Mouse (Mus musculus): ENCODE data around the gene Grip1. TPM values are rescaled to one million over a fixed set of nuclear protein-coding genes. Genes with fewer than 3 reads are reported as not detected.

Gene Grip1
- polyA plus RNA-seq, 1 experiment from 2014 or later = 2.2 TPM

GRCm38 (mm10) chr10:119458991-119459390 is 5.4 kb downstream of the Grip1 start:
- DNase-seq (ENCODE audit: low read depth, low spot score) (no peak), ATAC-seq (no peak)
- ChIA-PET POLR2A (no interaction called here), CTCF (no interaction called here)
- in situ Hi-C loops (cut with MboI; ENCODE audit: low pct_unique_long_range_greater_than_20kb) = no loop called here
- no peaks in the 10 kb centered on the region for H3K27me3 ChIP-seq
- no peak for TF ChIP-seq CTCF (IDR thresholded peaks at IDR 0.05)

- in situ Hi-C loops (cut with MboI; ENCODE audit: low pct_unique_long_range_greater_than_20kb) = no loop called here
- H3K27me3 ChIP-seq = no peaks in the 10 kb centered on the region
- no peak for TF ChIP-seq CTCF (IDR thresholded peaks at IDR 0.05)
- CTCF ChIA-PET = no interaction called here
- ATAC-seq = no peak
- no peak for DNase-seq (ENCODE audit: low read depth, low spot score)
- POLR2A ChIA-PET = no interaction called here
These were observed 9.7 kb downstream of the Grip1 start for GRCm38 (mm10) chr10:119463345-119463744.

GRCm38 (mm10) chr10:119463793-119464192 is 10.2 kb downstream of the Grip1 start:
- in situ Hi-C loops (cut with MboI; ENCODE audit: low pct_unique_long_range_greater_than_20kb) = no loop called here
- H3K27me3 ChIP-seq = no peaks in the 10 kb centered on the region
- ATAC-seq (no peak), DNase-seq (ENCODE audit: low read depth, low spot score) (no peak)
- ChIA-PET POLR2A (no interaction called here), CTCF (no interaction called here)
- no peak for TF ChIP-seq CTCF (IDR thresholded peaks at IDR 0.05)

DNA sequence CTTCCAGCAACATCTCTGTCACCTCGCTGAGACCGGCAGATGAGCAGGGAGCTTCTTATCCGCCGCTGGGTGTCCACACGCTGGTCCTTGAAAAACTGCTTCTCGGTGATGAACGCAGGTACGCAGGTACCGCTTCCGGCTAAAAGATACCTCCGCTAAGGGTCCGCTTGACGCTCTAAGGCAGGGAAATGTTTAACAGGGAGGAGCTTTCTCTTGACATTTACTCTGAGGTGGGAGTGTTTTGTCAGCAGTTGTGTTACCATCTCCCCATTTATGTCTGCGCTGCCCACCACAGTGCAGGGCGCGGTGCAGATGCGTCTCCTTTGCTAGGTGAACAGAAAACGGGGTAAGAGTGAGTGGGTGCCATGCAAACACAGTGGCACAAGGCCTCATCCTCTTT is 14.3 kb downstream of the Grip1 start:
- ChIA-PET CTCF (interaction anchor here (0.6 kb wide), 1 partner anchor 336 kb away, joined by 3 read pairs; no protein-coding TSS in a partner anchor), POLR2A (no interaction called here)
- no peak for TF ChIP-seq CTCF (IDR thresholded peaks at IDR 0.05)
- H3K27me3 ChIP-seq = no peaks in the 10 kb centered on the region
- DNase-seq (ENCODE audit: low read depth, low spot score) = no peak
- in situ Hi-C loops (cut with MboI; ENCODE audit: low pct_unique_long_range_greater_than_20kb) = no loop called here
- no peak for ATAC-seq

- ATAC-seq (no peak), DNase-seq (ENCODE audit: low read depth, low spot score) (no peak)
- TF ChIP-seq CTCF (IDR thresholded peaks at IDR 0.05) = no peak
- CTCF ChIA-PET = no interaction called here
- in situ Hi-C loops (cut with MboI; ENCODE audit: low pct_unique_long_range_greater_than_20kb) = no loop called here
- POLR2A ChIA-PET = no interaction called here
- no peaks in the 10 kb centered on the region for H3K27me3 ChIP-seq
These were observed 16.5 kb downstream of the Grip1 start for GRCm38 (mm10) chr10:119470096-119470495.

GRCm38 (mm10) chr10:119475166-119475565 is 21.5 kb downstream of the Grip1 start:
- ChIA-PET CTCF (no interaction called here), POLR2A (no interaction called here)
- no peak for DNase-seq (ENCODE audit: low read depth, low spot score)
- in situ Hi-C loops (cut with MboI; ENCODE audit: low pct_unique_long_range_greater_than_20kb) = no loop called here
- no peak for TF ChIP-seq CTCF (IDR thresholded peaks at IDR 0.05)
- no peaks in the 10 kb centered on the region for H3K27me3 ChIP-seq
- no peak for ATAC-seq

GRCm38 (mm10) chr10:119477661-119478060 is 24.0 kb downstream of the Grip1 start:
- in situ Hi-C loops (cut with MboI; ENCODE audit: low pct_unique_long_range_greater_than_20kb) = no loop called here
- POLR2A ChIA-PET = no interaction called here
- no peak for TF ChIP-seq CTCF (IDR thresholded peaks at IDR 0.05)
- CTCF ChIA-PET = no interaction called here
- DNase-seq (ENCODE audit: low read depth, low spot score) = no peak
- no peaks in the 10 kb centered on the region for H3K27me3 ChIP-seq
- ATAC-seq = no peak

DNA sequence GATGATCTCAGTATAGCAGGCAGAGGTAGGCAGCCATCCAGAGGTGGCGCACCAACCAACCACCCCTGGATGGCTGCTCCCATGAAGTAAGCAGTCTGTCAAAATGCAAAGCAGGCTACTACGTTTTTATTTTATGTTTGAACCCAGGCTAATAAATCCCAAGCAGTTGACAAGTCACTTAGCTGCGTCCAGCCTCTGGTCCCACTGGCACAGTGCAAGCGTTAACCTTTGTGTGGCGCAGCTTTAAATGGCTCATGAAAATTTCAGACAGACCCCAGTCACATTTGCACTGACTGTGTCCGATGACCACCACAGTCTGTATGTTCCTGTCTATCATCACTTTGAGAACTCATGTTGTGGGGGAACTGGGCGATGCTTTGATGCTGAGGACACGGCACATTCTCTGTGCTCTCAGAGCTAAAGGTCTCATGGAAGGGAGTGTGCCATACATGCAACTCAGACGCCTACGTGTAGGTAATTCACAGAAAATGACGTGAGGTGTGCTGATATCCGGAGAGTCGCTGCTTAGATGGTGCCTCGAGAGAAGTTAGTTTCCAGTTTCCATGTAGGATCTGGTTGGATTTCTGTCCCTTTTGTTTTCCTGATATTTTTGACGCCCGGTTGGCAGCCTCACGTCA is 29.6 kb downstream of the Grip1 start:
- POLR2A ChIA-PET = no interaction called here
- TF ChIP-seq CTCF (IDR thresholded peaks at IDR 0.05) = no peak
- no peak for ATAC-seq
- no peak for DNase-seq (ENCODE audit: low read depth, low spot score)
- in situ Hi-C loops (cut with MboI; ENCODE audit: low pct_unique_long_range_greater_than_20kb) = no loop called here
- CTCF ChIA-PET = no interaction called here
- no peaks in the 10 kb centered on the region for H3K27me3 ChIP-seq

DNA sequence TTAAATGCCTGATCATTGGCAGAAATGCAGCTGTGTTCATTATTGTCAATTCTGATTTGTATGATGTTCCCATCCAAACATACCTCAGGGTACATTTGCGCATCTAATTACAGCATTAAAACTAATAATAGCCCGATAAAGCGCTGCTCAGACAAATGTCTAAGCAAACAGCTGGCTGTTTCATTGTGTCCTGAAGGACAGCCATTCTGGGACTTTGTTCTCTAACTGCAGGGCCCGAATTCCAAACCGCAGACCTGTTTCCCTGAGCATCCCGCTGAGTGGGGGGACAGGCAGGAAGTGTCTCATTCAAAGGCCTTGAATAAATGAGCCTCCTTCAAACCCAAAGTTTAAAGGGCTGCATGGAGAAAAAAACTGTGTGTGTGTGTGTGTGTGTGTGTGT is 30.1 kb downstream of the Grip1 start:
- ATAC-seq (no peak), DNase-seq (ENCODE audit: low read depth, low spot score) (no peak)
- POLR2A ChIA-PET = interaction anchor here (0.5 kb wide), 1 partner anchor 163 kb away, joined by 3 read pairs; no protein-coding TSS in a partner anchor
- in situ Hi-C loops (cut with MboI; ENCODE audit: low pct_unique_long_range_greater_than_20kb) = no loop called here
- CTCF ChIA-PET = no interaction called here
- H3K27me3 ChIP-seq = no peaks in the 10 kb centered on the region
- TF ChIP-seq CTCF (IDR thresholded peaks at IDR 0.05) = no peak

DNA sequence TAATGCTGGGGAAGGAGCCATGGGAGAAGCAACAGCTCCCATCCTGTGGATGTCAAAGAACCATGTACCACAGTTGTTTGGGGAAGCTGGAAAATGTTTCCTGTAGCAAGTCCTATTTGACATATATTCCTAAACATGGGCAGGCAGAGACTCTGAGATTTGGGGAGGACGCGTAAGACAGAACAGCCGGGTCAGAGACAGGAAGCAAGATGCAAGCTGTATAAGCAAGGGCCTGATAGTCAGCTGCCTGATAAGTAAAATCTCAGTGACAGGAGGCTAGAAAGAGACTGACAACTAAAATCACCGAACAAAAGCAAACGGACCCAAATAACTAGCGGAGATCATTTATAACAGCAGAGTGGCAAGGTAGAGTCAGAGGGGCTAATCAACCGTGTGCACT is 33.3 kb downstream of the Grip1 start:
- no peak for DNase-seq (ENCODE audit: low read depth, low spot score)
- POLR2A ChIA-PET = no interaction called here
- H3K27me3 ChIP-seq = no peaks in the 10 kb centered on the region
- CTCF ChIA-PET = interaction anchor here (2.5 kb wide), 1 partner anchor 30 kb away, joined by 6 read pairs; no protein-coding TSS in a partner anchor
- no peak for ATAC-seq
- in situ Hi-C loops (cut with MboI; ENCODE audit: low pct_unique_long_range_greater_than_20kb) = no loop called here
- TF ChIP-seq CTCF (IDR thresholded peaks at IDR 0.05) = no peak

- TF ChIP-seq CTCF (IDR thresholded peaks at IDR 0.05) = no peak
- no peaks in the 10 kb centered on the region for H3K27me3 ChIP-seq
- DNase-seq (ENCODE audit: low read depth, low spot score) (no peak), ATAC-seq (no peak)
- ChIA-PET CTCF (no interaction called here), POLR2A (no interaction called here)
- in situ Hi-C loops (cut with MboI; ENCODE audit: low pct_unique_long_range_greater_than_20kb) = no loop called here
These were observed 37.2 kb downstream of the Grip1 start for GRCm38 (mm10) chr10:119490831-119491230.

- DNase-seq (ENCODE audit: low read depth, low spot score) (no peak), ATAC-seq (no peak)
- H3K27me3 ChIP-seq = no peaks in the 10 kb centered on the region
- in situ Hi-C loops (cut with MboI; ENCODE audit: low pct_unique_long_range_greater_than_20kb) = no loop called here
- POLR2A ChIA-PET = no interaction called here
- TF ChIP-seq CTCF (IDR thresholded peaks at IDR 0.05) = no peak
- CTCF ChIA-PET = no interaction called here
These were observed 41.7 kb downstream of the Grip1 start for GRCm38 (mm10) chr10:119495317-119495716.
